Mouse (Mus musculus) ES-Bruce4 (cell line): Measurements from ENCODE around the gene Magi2.

ENCODE experiments used
- CTCF ChIP-seq: IDR thresholded peaks from one replicate; pipeline ENCODE4 v1.8.1; 2011; ENCODE audit warnings: low read depth, low read length
- EP300 ChIP-seq: IDR thresholded peaks from 2 replicates; pipeline ENCODE4 v1.6.1; 2011; ENCODE audit warnings: low read depth, low read length; ENCODE audit not compliant: insufficient read depth
- POLR2A ChIP-seq: IDR thresholded peaks from one replicate; pipeline ENCODE4 v1.8.1; 2011; ENCODE audit warnings: low read length; ENCODE audit not compliant: insufficient read depth

GRCm38 (mm10) chr5:19501005-19501404 lies 274.2 kb downstream of the Magi2 start:
- TF ChIP-seq EP300, result no peak
- no peak for TF ChIP-seq CTCF
- no peak for TF ChIP-seq POLR2A
